Mouse (Mus musculus): ENCODE results near the gene Il17c.

GRCm38 (mm10) chr8:122460524-122461472 lies 39.0 kb downstream of the Il17c start, which contains the start of gene Snai3:
- TF ChIP-seq POLR2A (IDR thresholded peaks at IDR 0.05; ENCODE audit: control insufficient read depth, extremely low read depth, insufficient read depth, low read length, poor library complexity): peak; percentile 43
- TF ChIP-seq CTCF (IDR thresholded peaks at IDR 0.05; ENCODE audit: borderline replicate concordance, control insufficient read depth, extremely low read depth, insufficient read depth, low read length, poor library complexity): no peak

Data from thymus, adult 2 months (tissue).